Mouse (Mus musculus): ENCODE data around the gene Gdf11.

DNA sequence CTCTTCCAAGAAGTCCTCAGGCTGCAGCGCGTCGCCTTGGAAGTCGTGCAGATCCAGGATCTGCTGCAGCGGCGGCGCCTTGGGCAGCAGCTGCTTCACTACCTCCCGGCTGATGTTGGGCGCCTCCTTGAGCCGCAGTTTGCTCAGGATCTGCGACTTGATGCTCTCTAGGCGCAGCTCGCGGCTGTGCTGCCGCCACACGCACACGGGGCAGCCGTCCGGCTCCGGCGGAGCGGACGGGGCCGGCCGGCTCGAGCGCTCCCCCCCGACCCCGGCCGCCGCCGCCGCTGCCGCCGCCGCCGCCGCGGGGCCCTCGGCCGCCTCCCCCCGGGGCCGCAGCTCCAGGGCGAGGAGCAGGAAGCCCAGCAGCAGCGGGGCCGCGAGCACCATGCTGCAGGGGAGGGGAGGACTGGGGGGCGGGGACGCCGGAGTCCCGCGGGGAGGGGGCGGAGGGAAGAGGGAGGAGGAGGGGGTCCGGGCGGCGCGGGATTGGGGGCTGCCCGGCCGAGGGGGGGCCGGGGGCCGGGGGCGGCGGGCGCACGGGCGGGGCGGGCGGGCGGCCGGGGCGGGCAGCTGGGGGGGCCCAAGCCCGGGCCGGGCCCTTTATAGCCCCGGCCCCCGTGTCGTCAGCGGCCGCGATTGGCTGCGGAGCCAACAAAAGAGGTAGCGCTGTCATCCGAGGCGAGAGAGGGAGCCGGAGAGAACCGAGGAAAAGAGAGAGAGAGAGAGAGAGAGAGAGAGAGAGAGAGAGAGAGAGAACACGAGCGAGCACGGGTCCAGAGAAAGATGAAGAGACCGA lies at the start of gene Gdf11:
- TF ChIP-seq CTCF (IDR thresholded peaks at IDR 0.05; ENCODE audit: borderline replicate concordance, extremely low read depth, insufficient read depth, insufficient read length) (no peak), POLR2A (IDR thresholded peaks at IDR 0.05; ENCODE audit: borderline replicate concordance, extremely low read depth, insufficient read depth, insufficient read length, poor library complexity, severe bottlenecking) (peak; percentile 37; the same call in 1 of the 2 replicates)

Measured in brain, embryonic 14.5 days (tissue).